Comparison of ENCODE assay signal across 9 mouse cellular contexts in the genomic region with DNA sequence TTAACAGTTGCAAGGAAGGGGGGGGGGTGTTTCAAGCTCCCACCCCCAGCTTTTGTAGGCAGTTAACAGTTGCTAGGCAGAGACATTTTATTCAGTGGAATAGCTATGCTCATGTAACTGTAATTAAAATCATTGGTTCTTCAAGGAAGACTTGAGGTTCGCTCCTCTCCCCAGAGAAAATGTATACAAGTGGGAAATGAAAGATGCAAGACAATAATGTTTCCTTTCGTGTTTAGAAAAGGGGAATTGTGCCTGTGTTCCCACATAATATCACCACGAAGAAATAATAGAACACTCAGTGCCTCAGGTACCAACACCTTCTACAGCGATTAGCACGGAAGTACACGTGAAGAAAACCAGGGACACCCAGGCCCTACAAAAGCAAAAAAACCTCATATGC. TPM values are rescaled to one million over a fixed set of nuclear protein-coding genes. Genes with fewer than 3 reads are reported as not detected.
DNase-seq lines count a peak whose midpoint lies in the region; ATAC-seq and TF ChIP-seq lines count a peak whose summit lies in the region.
"Had no signal": no experiment of that assay in that cellular context is flagged by ENCODE, and none has a peak within 500 bp of the region (broad histone marks: within the 10 kb centered on the region; RNA-seq: fewer than 3 reads in every experiment).

TSS of gene Klhdc1 (plus strand) at position 301 of the 400 bp plus-strand sequence.

- H3K9ac ChIP-seq in kidney, embryonic 16.5 days (replicated peaks; ENCODE audit: low read length) = peak within 1 kb of the TSS; percentile 93
- peak within 1 kb of the TSS; percentile 88 for H3K9ac ChIP-seq in heart, embryonic 14.5 days (ENCODE audit: low read length)

- H3K4me2 ChIP-seq in kidney, embryonic 16.5 days (replicated peaks; ENCODE audit: low read depth, low read length) = peak within 1 kb of the TSS; percentile 60
- H3K4me2 ChIP-seq in heart, embryonic 14.5 days (ENCODE audit: low read length) = peak within 1 kb of the TSS; percentile 69

- no peak for ATAC-seq in kidney, embryonic 16.5 days (ENCODE audit: low FRiP score, low TSS enrichment)
- no peak for ATAC-seq in heart, embryonic 14.5 days (ENCODE audit: insufficient number of reproducible peaks, insufficient read depth, low FRiP score, low read depth)

- TF ChIP-seq POLR2A in bone marrow macrophage, adult 2 months (IDR thresholded peaks at IDR 0.05; ENCODE audit: borderline replicate concordance, low read depth, low read length) = no peak
- TF ChIP-seq POLR2A in olfactory bulb, adult 2 months (IDR thresholded peaks at IDR 0.05; ENCODE audit: insufficient read depth, low read depth, low read length) = no peak

- WGBS in kidney, embryonic 16.5 days = 70% methylated on average over 6 of the region's 6 CpGs
- WGBS in heart, embryonic 14.5 days = 71% methylated on average over 6 of the region's 6 CpGs
- 54% methylated on average over 6 of the region's 6 CpGs for WGBS in olfactory bulb, adult 2 months

- no peak for TF ChIP-seq CTCF in bone marrow macrophage, adult 2 months (IDR thresholded peaks at IDR 0.05; ENCODE audit: low read depth, low read length)
- no peak for TF ChIP-seq CTCF in olfactory bulb, adult 2 months (IDR thresholded peaks at IDR 0.05; ENCODE audit: insufficient read depth, low read depth, low read length)

- no peak for DNase-seq in kidney, postnatal 4 days
- no peak for DNase-seq in left cerebral cortex, postnatal 25 days (ENCODE audit: low spot score in 2 of 2)
- DNase-seq in adrenal gland, adult (ENCODE audit: inconsistent age in 2 of 2, low spot score in 1 of 2) = no peak
- DNase-seq in urinary bladder, postnatal 36 days (ENCODE audit: low spot score in 2 of 2) = no peak

- peak within 1 kb of the TSS; percentile 84 for H3K27ac ChIP-seq in kidney, embryonic 16.5 days (ENCODE audit: low read length)
- H3K27ac ChIP-seq in bone marrow macrophage, adult 2 months (ENCODE audit: insufficient read depth, low read depth, low read length) = peak within 1 kb of the TSS; percentile 76
- H3K27ac ChIP-seq in heart, embryonic 14.5 days (replicated peaks in 1 of 2; ENCODE audit: control insufficient read depth in 1 of 2, insufficient read depth in 1 of 2, low read depth in 2 of 2, low read length in 2 of 2) = peak within 1 kb of the TSS; percentile 77 to 89
- peak within 1 kb of the TSS; percentile 91 for H3K27ac ChIP-seq in olfactory bulb, adult 2 months (ENCODE audit: insufficient read depth, low read depth, low read length)

- no peaks in the 10 kb centered on the region for H3K36me3 ChIP-seq in kidney, embryonic 16.5 days (ENCODE audit: insufficient read depth, low read length)
- H3K36me3 ChIP-seq in heart, embryonic 14.5 days (ENCODE audit: control insufficient read depth, insufficient read depth, low read length) = no peaks in the 10 kb centered on the region

- intact Hi-C loops in left cerebral cortex, postnatal 25 days (cut with DNase I) = loop anchor here (5.0 kb wide), 1 partner anchor 44 kb away; the partner anchor contains the start of genes Dnaaf2 and Gm49383

- H3K27me3 ChIP-seq in kidney, embryonic 16.5 days (ENCODE audit: insufficient read depth, low read length) = no peaks in the 10 kb centered on the region
- no peaks in the 10 kb centered on the region for H3K27me3 ChIP-seq in heart, embryonic 14.5 days (ENCODE audit: control insufficient read depth, insufficient read depth, low read length)
- H3K27me3 ChIP-seq: Patski had no signal

- H3K4me3 ChIP-seq in kidney, embryonic 16.5 days (ENCODE audit: low read length) = peak within 1 kb of the TSS; percentile 77
- H3K4me3 ChIP-seq in bone marrow macrophage, adult 2 months (ENCODE audit: insufficient read depth, low read length) = peak within 1 kb of the TSS; percentile 90
- H3K4me3 ChIP-seq in heart, embryonic 14.5 days (ENCODE audit: control insufficient read depth in 1 of 2, insufficient read depth in 1 of 2, low read depth in 1 of 2, low read length in 2 of 2) = peak within 1 kb of the TSS; percentile 67 to 69
- H3K4me3 ChIP-seq in olfactory bulb, adult 2 months (ENCODE audit: insufficient read depth, low read depth, low read length) = peak within 1 kb of the TSS; percentile 78

- no peaks in the 10 kb centered on the region for H3K9me3 ChIP-seq in kidney, embryonic 16.5 days (ENCODE audit: low read length)
- no peaks in the 10 kb centered on the region for H3K9me3 ChIP-seq in heart, embryonic 14.5 days (ENCODE audit: control insufficient read depth, low read length)

- H3K4me1 ChIP-seq in kidney, embryonic 16.5 days (ENCODE audit: insufficient read depth, low read length) = peaks cover 7% of the 10 kb centered on the region
- H3K4me1 ChIP-seq in bone marrow macrophage, adult 2 months (ENCODE audit: control insufficient read depth, insufficient read depth, low read length) = peaks cover 4% of the 10 kb centered on the region; the same call in 1 of the 2 replicates
- H3K4me1 ChIP-seq in heart, embryonic 14.5 days (ENCODE audit: control insufficient read depth in 2 of 2, insufficient read depth in 2 of 2, low read length in 2 of 2) = peaks cover 0 to 7% of the 10 kb centered on the region in 2 experiments; a peak in 2 of 4 replicates
- H3K4me1 ChIP-seq in olfactory bulb, adult 2 months (ENCODE audit: control insufficient read depth, insufficient read depth, low read length) = peaks cover 4% of the 10 kb centered on the region; the same call in 1 of the 2 replicates

RNA-seq across cellular contexts. Expression of gene Klhdc1, which starts in this region (rescaled TPM):
- 5.9 and 9.9 TPM in 2 replicates for polyA plus RNA-seq in kidney, embryonic 16.5 days (2015; fragmentation: Nextera tagmentation; extraction: Ambion mirVana)
- 5.1 and 6.1 TPM in 2 replicates for polyA plus RNA-seq in bone marrow macrophage, adult 2 months (2012; ENCODE audit: insufficient read depth, insufficient read length, missing spikeins)
- 11.5 and 13.6 TPM in 2 replicates for polyA plus RNA-seq in heart, embryonic 14.5 days (2014; fragmentation: Nextera tagmentation; extraction: Ambion mirVana)
- 10 to 100 TPM; 18.8 to 20.3 TPM for total RNA-seq in left cerebral cortex, postnatal 25 days (2021)
- polyA plus RNA-seq in olfactory bulb, adult 2 months (2012; ENCODE audit: insufficient read depth, insufficient read length, low replicate concordance, missing spikeins) = not detected in 2 replicates
